Mouse (Mus musculus) kidney, adult 2 months (tissue): Measurements from ENCODE around the gene Akap1.

Experiments
- CTCF ChIP-seq: fragments of 200-500 bp; conservative IDR thresholded peaks from 2 replicates; pipeline ENCODE4 v1.5.1; 2011; ENCODE audit warnings: low read depth, mild to moderate bottlenecking, control low read depth, low read length, moderate library complexity, mixed read lengths; ENCODE audit not compliant: insufficient read depth, insufficient read length
- POLR2A ChIP-seq: fragments of 200-500 bp; IDR thresholded peaks from one replicate; pipeline ENCODE4 v1.6.1; 2011; ENCODE audit warnings: low read depth, low read length, control low read depth

GRCm38 (mm10) chr11:88861060-88861459 lies 3.3 kb downstream of the Akap1 start:
- TF ChIP-seq POLR2A (no peak), CTCF (no peak)
